Mouse (Mus musculus) hindbrain, embryonic 15.5 days (tissue): ENCODE measurements at regions not wholly inside any gene's neighbourhood (a gene's known extent, or its start where the extent isn't known, plus 50 kb on each side); places are given as distances from the start of the nearest gene placed in this dataset.

Experiments used
- ATAC-seq: fragments of 200-750 bp; cut with Nextera tagmentation; 2 replicates; pipeline ENCODE4 v1.8.0; 2017; ENCODE audit warnings: low read depth, moderate number of reproducible peaks, moderate TSS enrichment; ENCODE audit not compliant: low FRiP score
- H3K27ac ChIP-seq: fragments of 300-500 bp; sonication (generic); replicated peaks from 2 replicates; pipeline ENCODE4 v1.5.1; 2015; ENCODE audit warnings: mild to moderate bottlenecking, inconsistent platforms
- H3K27me3 ChIP-seq: fragments of 300-500 bp; sonication (generic); 2 replicates; pipeline ENCODE4 v1.6.1; 2015; ENCODE audit warnings: control low read depth, inconsistent platforms
- H3K36me3 ChIP-seq: fragments of 300-500 bp; sonication (generic); 2 replicates; pipeline ENCODE4 v1.6.1; 2015; ENCODE audit warnings: control low read depth, inconsistent platforms
- H3K4me1 ChIP-seq: fragments of 300-500 bp; sonication (generic); replicated peaks from 2 replicates; pipeline ENCODE4 v1.6.1; 2015; ENCODE audit warnings: control low read depth, inconsistent platforms
- H3K4me2 ChIP-seq: fragments of 300-500 bp; sonication (generic); 2 replicates; pipeline ENCODE4 v1.6.1; 2015; ENCODE audit warnings: moderate library complexity, mild to moderate bottlenecking, inconsistent platforms
- H3K4me3 ChIP-seq: fragments of 300-500 bp; sonication (generic); 2 replicates; pipeline ENCODE4 v1.5.1; 2015; ENCODE audit warnings: mild to moderate bottlenecking, inconsistent platforms
- H3K9ac ChIP-seq: fragments of 300-500 bp; sonication (generic); 2 replicates; pipeline ENCODE4 v1.6.1; 2015; ENCODE audit warnings: inconsistent platforms
- H3K9me3 ChIP-seq: fragments of 300-500 bp; sonication (generic); 2 replicates; pipeline ENCODE4 v1.6.1; 2016; ENCODE audit warnings: control low read depth, inconsistent platforms
- WGBS: fragments of 180-500 bp; shearing (Covaris S2); methylation state at CpG from one replicate; pipeline ENCODE4 v1.1.7; 2015; 5-methylcytosine and 5-hydroxymethylcytosine counted together

- Histone ChIP-seq H3K9ac (no peak overlapping the region), H3K36me3 (no peaks in the 10 kb centered on the region), H3K27me3 (no peaks in the 10 kb centered on the region), H3K4me1 (no peaks in the 10 kb centered on the region), H3K4me2 (no peak overlapping the region), H3K27ac (no peak overlapping the region), H3K4me3 (no peak overlapping the region), H3K9me3 (no peaks in the 10 kb centered on the region)
- 63% methylated on average over 2 of the region's 2 CpGs for WGBS
- no peak for ATAC-seq
Observed at GRCm38 (mm10) chrX:66524891-66525290, 124.2 kb upstream of the Slitrk2 start.

- 58% methylated on average over 3 of the region's 3 CpGs for WGBS
- Histone ChIP-seq H3K27ac (no peak overlapping the region), H3K36me3 (no peaks in the 10 kb centered on the region), H3K9me3 (no peaks in the 10 kb centered on the region), H3K4me1 (no peaks in the 10 kb centered on the region), H3K9ac (no peak overlapping the region), H3K4me2 (no peak overlapping the region), H3K4me3 (no peak overlapping the region), H3K27me3 (no peaks in the 10 kb centered on the region)
- peak; percentile 45; the same call in 1 of the 2 replicates for ATAC-seq
Observed at GRCm38 (mm10) chrX:66526842-66527623, 122.1 kb upstream of the Slitrk2 start.

- Histone ChIP-seq H3K9ac (no peak overlapping the region), H3K4me1 (no peaks in the 10 kb centered on the region), H3K27me3 (no peaks in the 10 kb centered on the region), H3K36me3 (no peaks in the 10 kb centered on the region), H3K4me2 (no peak overlapping the region), H3K27ac (no peak overlapping the region), H3K9me3 (no peaks in the 10 kb centered on the region), H3K4me3 (no peak overlapping the region)
- ATAC-seq = no peak
- WGBS = 78% methylated on average over 1 of the region's 1 CpGs
Observed at GRCm38 (mm10) chrX:66528931-66529330, 120.2 kb upstream of the Slitrk2 start.

- no peak overlapping the region for H3K9ac ChIP-seq
- 52% methylated on average over 2 of the region's 2 CpGs for WGBS
- no peaks in the 10 kb centered on the region for H3K27me3 ChIP-seq
- H3K4me2 ChIP-seq = no peak overlapping the region
- H3K9me3 ChIP-seq = no peaks in the 10 kb centered on the region
- no peaks in the 10 kb centered on the region for H3K4me1 ChIP-seq
- H3K36me3 ChIP-seq = no peaks in the 10 kb centered on the region
- no peak overlapping the region for H3K4me3 ChIP-seq
- no peak overlapping the region for H3K27ac ChIP-seq
- no peak for ATAC-seq
Observed at GRCm38 (mm10) chrX:66544002-66544520, 105.1 kb upstream of the Slitrk2 start.

GRCm38 (mm10) chrX:66554539-66554938 is 94.6 kb upstream of the Slitrk2 start:
- no peak for ATAC-seq
- no peak overlapping the region for H3K27ac ChIP-seq
- no peaks in the 10 kb centered on the region for H3K36me3 ChIP-seq
- no peak overlapping the region for H3K9ac ChIP-seq
- H3K9me3 ChIP-seq = no peaks in the 10 kb centered on the region
- H3K4me3 ChIP-seq = no peak overlapping the region
- 29% methylated on average over 2 of the region's 2 CpGs for WGBS
- no peaks in the 10 kb centered on the region for H3K4me1 ChIP-seq
- H3K27me3 ChIP-seq = no peaks in the 10 kb centered on the region
- H3K4me2 ChIP-seq = no peak overlapping the region
